Mouse (Mus musculus) Patski (cell line): Measurements from ENCODE around the gene Drg1. TPM values are rescaled to one million over a fixed set of nuclear protein-coding genes. Genes with fewer than 3 reads are reported as not detected.
"Not testable (repeated sequence)": the region's sequence is repeated elsewhere in the genome, so short reads cannot be mapped to it uniquely, and the experiment has no call there.

ENCODE experiments used
- ATAC-seq: fragments of 100-300 bp; one replicate; pipeline ENCODE4 v1.8.0; 2021
- CTCF ChIA-PET: fragments of 350-600 bp; sonication (Branson Sonifier 250); formaldehyde crosslinking; loops from one replicate; lab custom pipeline; 2022; ENCODE audit warnings: inconsistent platforms; lab: Charles Lee
- POLR2A ChIA-PET: fragments of 350-600 bp; sonication (Branson Sonifier 250); formaldehyde crosslinking; loops from one replicate; lab custom pipeline; 2022; ENCODE audit warnings: antibody characterized with exemption, inconsistent platforms; lab: Charles Lee
- DNase-seq: peaks from one replicate; pipeline ENCODE4 v3.0.0-alpha.2; 2011; ENCODE audit warnings: low read depth, low spot score
- H3K27me3 ChIP-seq: fragments of 371-371 bp; one replicate; pipeline ENCODE4 v1.5.1; 2021
- CTCF ChIP-seq: fragments of 100-300 bp; IDR thresholded peaks from one replicate; pipeline ENCODE4 v1.5.1; 2021
- in situ Hi-C: fragments of 300-500 bp; cut with MboI; formaldehyde crosslinking; loops from 3 replicates; pipeline ENCODE4 v1.11.1; 2018; ENCODE audit warnings: low pct_unique_long_range_greater_than_20kb, mixed read lengths
- polyA plus RNA-seq: library from polyadenylated mRNA; unstranded; gene quantifications from one replicate; pipeline ENCODE4 v1.2.3, GENCODE M21; 2021

Drg1 gene
- polyA plus RNA-seq, 1 experiment from 2014 or later: 137 TPM

DNA sequence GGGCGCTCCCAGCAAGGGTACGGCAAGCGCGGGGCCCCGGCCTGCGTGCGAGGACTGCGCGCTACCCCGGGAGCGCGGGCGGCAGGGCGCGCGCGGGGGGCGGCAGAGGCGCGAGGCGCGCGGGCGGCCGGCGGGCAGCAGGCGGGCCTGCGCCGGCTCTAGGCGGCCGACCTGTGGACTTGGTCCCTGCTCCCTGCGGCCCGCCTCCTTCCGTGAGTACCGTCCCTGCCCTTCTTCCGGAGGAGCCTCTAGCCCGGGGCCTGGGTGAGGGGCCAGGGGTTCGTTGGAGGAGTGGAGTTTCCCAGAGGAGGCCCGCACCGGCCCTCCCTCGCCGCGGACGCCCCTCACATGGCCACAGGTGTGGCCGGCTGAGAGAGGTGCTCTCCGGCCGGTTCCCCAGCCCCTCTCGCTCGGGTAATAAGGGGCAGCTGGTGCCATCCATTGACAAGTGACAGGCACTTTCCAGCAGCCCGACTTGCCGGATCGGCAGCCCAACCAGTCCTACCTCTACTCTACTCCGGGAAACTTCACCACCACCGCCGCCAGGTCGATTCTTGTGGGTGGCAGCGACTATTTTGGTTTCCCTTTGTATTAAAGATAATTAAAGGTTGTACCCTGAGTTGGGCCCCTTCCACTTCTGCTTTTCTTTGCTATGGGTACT, 63.3 kb downstream of the Drg1 start:
- DNase-seq (no peak), ATAC-seq (peak; percentile 26)
- in situ Hi-C loops: no loop called here
- H3K27me3 ChIP-seq: no peaks in the 10 kb centered on the region
- POLR2A ChIA-PET: interaction anchor here (1.0 to 1.4 kb wide), 4 partner anchors 15 to 88 kb away, joined by 3 to 5 read pairs (median 3); partner anchors contain the start of gene Drg1
- TF ChIP-seq CTCF: no peak
- CTCF ChIA-PET: no interaction called here

DNA sequence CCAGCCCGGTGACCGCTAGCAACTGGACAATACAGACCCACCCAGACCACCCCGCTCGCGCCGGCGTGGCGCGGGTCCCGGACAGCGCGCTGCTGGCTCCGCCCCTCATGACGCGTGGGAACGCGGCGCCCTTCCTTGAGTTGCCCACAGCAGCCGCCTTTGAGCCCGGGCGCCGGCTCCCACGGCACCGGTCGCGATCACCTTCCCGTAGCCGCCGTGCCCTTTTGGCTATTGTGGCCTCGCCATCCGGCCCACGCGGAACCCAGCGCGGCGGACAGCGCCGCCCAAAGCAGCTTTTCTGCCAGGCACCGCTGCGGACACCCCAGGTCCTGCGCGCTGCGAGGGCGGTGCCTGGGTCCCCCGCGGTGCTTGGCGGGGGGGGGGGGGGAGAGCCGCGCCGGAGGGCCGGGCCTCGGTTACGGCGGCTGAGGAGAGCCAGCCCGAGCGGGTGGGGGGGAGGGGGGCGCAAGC, 63.9 kb downstream of the Drg1 start, which contains the start of gene Eif4enif1:
Gene Eif4enif1, plus strand, starts transcription at position 162 of the 471 bp plus-strand sequence.
- no peak for TF ChIP-seq CTCF
- no peaks in the 10 kb centered on the region for H3K27me3 ChIP-seq
- ChIA-PET POLR2A (interaction anchor here (0.6 to 1.3 kb wide), 3 partner anchors 15 to 179 kb away, joined by 3 read pairs; partner anchors contain the start of gene Patz1), CTCF (no interaction called here)
- in situ Hi-C loops: no loop called here
- DNase-seq (peak; percentile 35), ATAC-seq (peak; percentile 23)

DNA sequence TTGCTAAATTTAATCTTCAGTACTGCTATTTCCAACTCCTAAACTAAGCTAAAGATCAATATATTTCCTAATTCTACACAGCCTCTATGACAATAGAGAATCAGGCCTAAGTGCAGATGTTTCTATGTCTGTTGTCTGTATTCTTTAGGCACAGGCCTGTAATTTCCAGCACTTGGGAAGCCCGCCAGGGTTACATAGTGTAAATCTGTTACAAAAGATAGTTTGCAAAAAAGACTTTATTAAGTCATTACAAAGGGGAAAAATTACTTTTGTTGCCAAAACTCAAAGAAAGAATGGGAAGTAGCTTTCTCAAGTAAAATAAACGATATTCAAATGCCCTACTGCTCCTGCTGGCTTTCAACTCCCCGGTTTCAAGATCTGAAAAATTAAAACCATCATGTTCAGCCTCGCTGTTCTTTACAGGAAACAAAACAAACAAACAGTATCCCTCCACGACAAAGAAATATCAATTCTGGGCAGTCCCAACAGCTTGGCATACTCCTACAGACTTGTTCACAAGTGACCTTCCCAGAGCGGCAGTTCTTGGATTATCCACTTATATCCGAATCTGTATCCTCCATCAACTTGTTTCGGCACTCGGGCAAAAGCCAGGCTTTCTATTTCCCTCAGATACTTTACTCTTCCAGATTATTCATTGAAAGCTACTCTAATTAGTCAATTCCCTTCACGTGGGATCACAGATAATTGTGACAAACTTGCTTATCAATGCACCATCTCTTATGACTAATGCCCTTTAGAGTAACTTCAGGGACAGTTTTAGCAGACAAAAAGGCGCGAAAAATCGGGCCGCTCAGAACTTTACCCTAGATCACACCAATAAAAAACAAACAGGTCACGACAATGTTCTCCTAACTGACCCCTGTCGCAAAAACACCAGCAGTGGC, 64.6 kb downstream of the Drg1 start:
- in situ Hi-C loops: no loop called here
- ATAC-seq: no peak
- DNase-seq: peak; percentile 31
- CTCF ChIA-PET: interaction anchor here (21.3 kb wide), 1 partner anchor 29 kb away, joined by 2208 read pairs; no protein-coding TSS in a partner anchor
- H3K27me3 ChIP-seq: no peaks in the 10 kb centered on the region
- no peak for TF ChIP-seq CTCF
- POLR2A ChIA-PET: interaction anchor here (0.6 to 1.2 kb wide), 3 partner anchors 8 to 180 kb away, joined by 3 read pairs; partner anchors contain the start of genes Patz1 and Sfi1

DNA sequence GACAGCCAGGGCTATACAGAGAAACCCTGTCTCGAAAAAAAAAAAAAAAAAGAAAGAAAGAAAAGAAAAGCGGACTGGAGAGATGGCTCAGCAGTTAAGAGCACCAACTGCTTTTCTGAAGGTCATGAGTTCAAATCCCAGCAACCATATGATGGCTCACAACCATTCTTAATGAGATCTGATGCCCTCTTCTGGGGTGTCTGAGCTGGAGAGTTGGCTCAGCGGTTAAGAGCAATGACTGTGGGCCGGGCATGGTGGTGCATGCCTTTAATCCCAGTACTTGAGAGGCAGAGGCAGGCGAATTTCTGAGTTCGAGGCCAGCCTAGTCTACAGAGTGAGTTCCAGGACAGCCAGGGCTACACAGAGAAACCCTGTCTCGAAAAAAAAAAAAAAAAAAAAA, 65.6 kb downstream of the Drg1 start:
- DNase-seq, H3K27me3 ChIP-seq, ATAC-seq, in situ Hi-C loops: not testable (repeated sequence)
- POLR2A ChIA-PET: interaction anchor here (1.2 kb wide), 2 partner anchors 7 to 8 kb away, joined by 3 to 4 read pairs; partner anchors contain the start of gene Sfi1
- CTCF ChIA-PET: interaction anchor here (21.3 kb wide), 1 partner anchor 28 kb away, joined by 2208 read pairs; no protein-coding TSS in a partner anchor

DNA sequence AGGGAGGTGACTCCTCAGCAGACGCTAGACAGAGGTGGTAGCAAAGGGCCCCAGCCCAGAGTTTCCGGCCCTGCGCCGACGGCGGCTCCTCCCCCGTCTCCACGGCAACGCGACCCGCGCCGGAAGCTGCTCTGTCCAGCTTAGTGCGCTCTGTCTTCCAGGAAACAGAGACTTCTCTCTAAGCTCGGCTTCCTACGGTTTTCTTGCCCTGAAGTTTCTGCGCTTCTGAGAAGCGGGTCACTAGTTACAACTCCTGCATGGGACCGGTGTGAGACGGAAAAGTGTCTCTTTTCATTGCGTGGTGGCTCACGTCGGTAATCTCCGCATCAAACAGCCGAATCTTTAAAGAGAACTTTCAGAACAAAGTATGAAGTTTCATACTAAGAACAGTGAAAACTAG, 72.9 kb downstream of the Drg1 start, which contains the start of gene Sfi1:
Gene Sfi1, minus strand, starts transcription at position 101 of the 400 bp plus-strand sequence.
- in situ Hi-C loops: no loop called here
- H3K27me3 ChIP-seq: no peaks in the 10 kb centered on the region
- ATAC-seq (no peak), DNase-seq (no peak)
- ChIA-PET CTCF (interaction anchor here (0.8 to 21.3 kb wide), 5 partner anchors 13 to 56 kb away, joined by 3 to 2208 read pairs (median 7); no protein-coding TSS in a partner anchor), POLR2A (interaction anchor here (0.9 to 19.5 kb wide), 5 partner anchors 8 to 96 kb away, joined by 3 to 411 read pairs (median 9); partner anchors contain the start of gene Patz1)
- no peak for TF ChIP-seq CTCF

DNA sequence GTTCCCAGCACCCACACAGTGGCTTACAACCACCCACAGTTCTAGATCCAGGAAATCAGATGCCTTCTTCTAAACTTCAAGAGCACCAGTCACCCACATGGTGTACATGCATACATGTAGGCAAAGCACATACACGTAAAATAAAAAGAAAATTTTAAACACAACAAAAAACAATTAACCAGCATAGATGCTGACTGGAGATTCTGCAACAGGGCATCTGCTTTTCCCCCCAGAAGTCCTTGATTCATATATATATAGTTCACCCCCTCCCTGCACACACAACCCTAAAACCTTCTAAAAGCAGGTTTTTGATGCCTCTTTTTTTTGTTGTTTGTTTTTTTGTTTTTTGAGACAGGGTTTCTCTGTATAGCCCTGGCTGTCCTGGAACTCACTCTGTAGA, 83.5 kb downstream of the Drg1 start:
- CTCF ChIA-PET: interaction anchor here (19.5 to 33.7 kb wide), 3 partner anchors 9 to 40 kb away, joined by 545 to 2208 read pairs (median 2208); partner anchors contain the start of gene Sfi1
- DNase-seq, ATAC-seq, H3K27me3 ChIP-seq, in situ Hi-C loops: not testable (repeated sequence)
- POLR2A ChIA-PET: interaction anchor here (0.8 to 19.5 kb wide), 3 partner anchors 10 to 15 kb away, joined by 3 to 411 read pairs (median 17); partner anchors contain the start of gene Sfi1

DNA sequence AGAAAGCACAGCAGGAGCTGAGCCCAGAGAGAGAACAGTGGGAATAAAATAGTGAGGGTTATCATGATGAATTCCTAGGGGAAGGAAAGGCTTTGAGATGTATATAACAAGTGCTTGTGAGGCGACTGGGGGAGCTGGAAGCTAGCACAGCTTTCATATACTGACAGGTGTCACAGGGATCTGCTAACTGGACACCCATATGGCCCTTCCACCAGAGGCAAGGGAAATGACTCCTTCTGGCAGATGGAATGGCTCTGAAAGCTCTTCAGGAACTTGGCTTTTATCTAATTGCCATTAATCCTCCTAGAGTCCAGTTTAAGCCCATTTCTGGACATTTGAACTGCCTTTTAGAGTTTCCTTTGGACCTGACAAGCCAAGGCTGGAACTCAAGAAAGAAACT, 84.2 kb downstream of the Drg1 start:
- DNase-seq, in situ Hi-C loops, H3K27me3 ChIP-seq, ATAC-seq: not testable (repeated sequence)
- ChIA-PET POLR2A (interaction anchor here (0.6 to 19.5 kb wide), 6 partner anchors 10 to 57 kb away, joined by 3 to 411 read pairs (median 4); partner anchors contain the start of gene Sfi1), CTCF (interaction anchor here (19.5 to 33.7 kb wide), 3 partner anchors 9 to 39 kb away, joined by 545 to 2208 read pairs (median 2208); partner anchors contain the start of gene Sfi1)

DNA sequence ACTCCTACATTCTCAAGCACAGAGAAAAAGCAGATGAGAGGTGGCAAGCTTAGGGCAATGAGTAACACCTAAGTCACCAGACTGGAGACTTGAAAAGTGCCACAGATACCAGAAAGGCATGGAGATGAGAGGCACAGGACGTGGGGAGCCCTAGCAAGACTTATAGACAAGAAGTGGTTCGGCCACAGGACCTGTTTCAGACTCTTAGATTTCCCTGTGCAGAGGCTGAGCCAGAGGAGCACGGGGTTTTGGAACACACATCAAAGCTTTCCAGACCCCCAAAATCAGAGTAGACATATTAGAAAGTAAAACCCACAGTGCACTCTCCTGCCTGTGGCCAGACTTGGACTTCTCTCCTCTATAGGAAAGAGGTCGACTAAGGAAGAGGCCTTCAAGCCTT, 85.0 kb downstream of the Drg1 start:
- ATAC-seq: peak; percentile 1
- DNase-seq, in situ Hi-C loops, H3K27me3 ChIP-seq: not testable (repeated sequence)
- CTCF ChIA-PET: interaction anchor here (19.5 to 33.7 kb wide), 3 partner anchors 8 to 38 kb away, joined by 545 to 2208 read pairs (median 2208); partner anchors contain the start of gene Sfi1
- POLR2A ChIA-PET: interaction anchor here (0.6 to 19.5 kb wide), 4 partner anchors 13 to 57 kb away, joined by 3 to 411 read pairs (median 4); no protein-coding TSS in a partner anchor

DNA sequence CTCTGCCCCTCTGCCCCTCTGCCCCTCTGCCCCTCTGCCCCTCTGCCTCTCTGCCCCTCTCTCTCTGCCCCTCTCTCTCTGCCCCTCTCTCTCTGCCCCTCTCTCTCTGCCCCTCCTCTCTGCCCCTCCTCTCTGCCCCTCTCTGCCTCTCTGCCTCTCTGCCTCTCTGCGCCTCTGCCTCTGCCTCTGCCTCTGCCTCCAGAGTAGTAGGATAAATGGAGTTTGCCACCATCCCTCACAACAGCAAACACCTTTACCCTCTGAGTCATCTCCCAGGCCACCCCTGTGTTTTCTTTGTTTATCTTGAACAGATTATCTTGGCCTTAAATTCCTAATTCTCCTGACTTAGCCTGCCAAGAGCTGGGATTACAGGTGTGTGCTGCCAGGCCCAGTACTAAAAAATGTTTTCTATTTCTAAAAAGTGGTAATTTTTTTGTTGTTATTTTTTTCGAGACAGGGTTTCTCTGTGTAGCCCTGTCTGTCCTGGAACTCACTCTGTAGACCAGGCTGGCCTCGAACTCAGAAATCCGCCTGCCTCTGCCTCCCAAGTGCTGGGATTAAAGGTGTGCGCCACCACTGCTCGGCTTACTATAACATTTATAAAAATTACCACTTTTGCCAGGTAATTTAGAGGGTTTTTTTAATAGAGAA, 85.6 kb downstream of the Drg1 start:
- ATAC-seq, DNase-seq, in situ Hi-C loops, H3K27me3 ChIP-seq: not testable (repeated sequence)
- ChIA-PET CTCF (interaction anchor here (19.5 to 33.7 kb wide), 4 partner anchors 8 to 40 kb away, joined by 545 to 2208 read pairs (median 1919); partner anchors contain the start of gene Sfi1), POLR2A (interaction anchor here (1.0 to 19.5 kb wide), 2 partner anchors 13 to 35 kb away, joined by 4 to 411 read pairs; no protein-coding TSS in a partner anchor)

DNA sequence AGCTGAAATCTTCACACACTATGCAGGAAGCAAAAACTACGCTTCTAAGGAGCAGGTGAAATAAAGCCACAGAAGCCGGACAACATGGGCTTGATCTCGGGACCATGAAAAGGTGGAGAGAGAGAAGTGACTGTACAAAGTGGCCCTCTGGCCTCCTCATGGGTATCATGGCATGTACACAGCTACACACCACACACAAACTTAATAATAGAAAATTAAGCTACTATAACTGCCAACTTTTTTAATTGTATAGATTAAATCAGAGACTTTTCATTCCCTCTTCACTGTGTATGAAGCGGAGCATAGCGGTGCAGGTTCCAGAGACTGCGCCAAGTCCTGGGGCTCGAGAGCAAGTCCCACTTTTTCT, 86.5 kb downstream of the Drg1 start:
- in situ Hi-C loops, H3K27me3 ChIP-seq, ATAC-seq, DNase-seq: not testable (repeated sequence)
- ChIA-PET CTCF (interaction anchor here (15.6 to 33.7 kb wide), 3 partner anchors 12 to 39 kb away, joined by 999 to 2208 read pairs (median 1630); partner anchors contain the start of gene Sfi1), POLR2A (interaction anchor here (0.9 to 24.2 kb wide), 4 partner anchors 11 to 42 kb away, joined by 3 to 411 read pairs (median 105); partner anchors contain the start of gene Sfi1)

DNA sequence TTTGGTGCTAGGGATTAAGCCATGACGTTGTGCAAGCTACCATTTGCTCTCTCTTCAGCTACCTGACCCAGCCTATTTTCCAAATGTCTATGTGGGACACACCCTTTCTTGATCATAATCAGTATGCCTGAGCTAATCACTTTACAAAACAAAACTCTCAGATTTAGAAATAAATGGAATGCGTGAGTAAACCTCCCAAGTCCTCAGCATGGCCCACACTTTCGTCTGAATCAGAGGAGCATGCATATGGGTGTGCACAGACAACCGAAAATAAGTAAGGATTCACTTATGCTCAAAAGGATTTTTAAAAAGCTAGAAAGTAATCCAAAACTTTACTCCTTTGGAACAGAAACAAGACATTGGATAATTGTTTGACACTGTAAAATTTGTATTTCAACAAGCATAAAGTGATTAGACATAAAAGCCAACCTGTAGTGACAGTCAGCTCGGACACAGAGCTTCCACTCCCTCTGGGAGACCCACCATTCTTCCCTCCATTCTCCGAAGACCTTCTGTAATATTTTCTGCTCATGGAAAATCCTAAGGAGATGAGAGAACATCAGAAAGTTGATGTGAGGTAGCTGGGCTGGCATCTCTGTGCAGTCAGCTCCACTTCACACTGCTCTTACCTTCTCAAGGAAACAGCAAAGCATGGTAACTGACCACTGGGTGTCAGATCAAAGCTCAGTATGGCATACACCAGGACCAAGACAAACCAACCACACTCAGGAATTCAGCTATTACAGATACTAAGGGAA, 87.1 kb downstream of the Drg1 start:
- ATAC-seq, DNase-seq, H3K27me3 ChIP-seq, in situ Hi-C loops: not testable (repeated sequence)
- ChIA-PET POLR2A (interaction anchor here (0.9 to 24.2 kb wide), 4 partner anchors 11 to 42 kb away, joined by 3 to 411 read pairs (median 105); partner anchors contain the start of gene Sfi1), CTCF (interaction anchor here (1.1 to 33.7 kb wide), 4 partner anchors 12 to 135 kb away, joined by 3 to 2208 read pairs (median 1314); partner anchors contain the start of gene Sfi1)
